Comparison of ENCODE assay signal across 22 mouse cellular contexts in the genomic region with DNA sequence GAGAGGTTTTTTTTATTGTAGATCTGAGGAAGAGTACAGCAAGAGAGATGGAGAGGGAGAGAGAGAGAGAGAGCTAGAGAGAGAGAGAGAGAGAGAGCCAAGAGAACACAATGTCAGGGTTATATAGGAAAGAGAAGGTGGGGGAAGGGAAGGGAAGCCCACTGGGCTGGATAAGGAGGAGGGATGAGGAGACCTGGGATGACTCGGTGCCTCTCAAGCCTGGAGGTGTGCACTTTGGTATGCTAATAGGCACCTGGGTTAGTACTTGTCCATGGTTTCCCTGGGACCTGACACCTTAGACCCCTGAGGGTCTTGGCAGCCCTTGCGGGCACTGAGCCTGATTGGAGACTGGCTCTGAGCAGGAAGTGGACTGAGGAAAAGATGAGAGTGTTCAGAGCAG. TPM values are rescaled to one million over a fixed set of nuclear protein-coding genes. Genes with fewer than 3 reads are reported as not detected.
DNase-seq lines count a peak whose midpoint lies in the region; ATAC-seq and TF ChIP-seq lines count a peak whose summit lies in the region.
"Had no signal": no experiment of that assay in that cellular context is flagged by ENCODE, and none has a peak within 500 bp of the region (broad histone marks: within the 10 kb centered on the region; RNA-seq: fewer than 3 reads in every experiment).

No protein-coding gene starts in this region.

- no peak for ATAC-seq in erythroblast, adult 5-6 weeks (replicated peaks; ENCODE audit: low FRiP score, poor library complexity, severe bottlenecking)
- ATAC-seq in liver, embryonic 14.5 days (ENCODE audit: insufficient read depth): no peak
- no peak for ATAC-seq in liver, postnatal 0 days
- ATAC-seq in liver, embryonic 16.5 days (ENCODE audit: low read depth): no peak
- ATAC-seq in heart, embryonic 12.5 days (ENCODE audit: insufficient number of reproducible peaks, low FRiP score): no peak
- ATAC-seq: CD4-positive, CD25-positive, alpha-beta regulatory T cell, adult 4 months; forebrain, embryonic 16.5 days had no signal

- no peak for DNase-seq in liver, embryonic 14.5 days (ENCODE audit: low read depth in 3 of 3, low spot score in 3 of 3)
- DNase-seq in liver, postnatal 0 days: no peak
- DNase-seq in midbrain, embryonic 10.5 days (ENCODE audit: low spot score): no peak
- DNase-seq: adrenal gland, postnatal 10 days; B cell, adult 2 months; cerebellum, adult 11 months; cerebellum, adult 8-10 months; cerebellum, postnatal 14 days; embryo, embryonic 11 days; gastrocnemius, postnatal 10 days; heart, adult 2 months had no signal

- peaks cover 96% of the 10 kb centered on the region for H3K36me3 ChIP-seq in erythroblast, embryonic 14.5 days (ENCODE audit: control insufficient read depth)
- peaks cover 73% of the 10 kb centered on the region for H3K36me3 ChIP-seq in liver, embryonic 14.5 days (replicated peaks; ENCODE audit: control insufficient read depth, insufficient read depth, low read depth)
- peaks cover 16% of the 10 kb centered on the region for H3K36me3 ChIP-seq in liver, postnatal 0 days (replicated peaks; ENCODE audit: insufficient read depth, low read length)
- peaks cover 42% of the 10 kb centered on the region for H3K36me3 ChIP-seq in liver, embryonic 16.5 days (ENCODE audit: control insufficient read depth, insufficient read depth)
- no peaks in the 10 kb centered on the region for H3K36me3 ChIP-seq in midbrain, embryonic 10.5 days
- H3K36me3 ChIP-seq in heart, embryonic 12.5 days: no peaks in the 10 kb centered on the region
- H3K36me3 ChIP-seq: embryonic facial prominence, embryonic 15.5 days; forebrain, embryonic 12.5 days; heart, embryonic 15.5 days; hindbrain, embryonic 15.5 days had no signal

- no peaks in the 10 kb centered on the region for H3K9me3 ChIP-seq in erythroblast, embryonic 14.5 days (ENCODE audit: control insufficient read depth, low read length)
- H3K9me3 ChIP-seq in liver, embryonic 14.5 days (ENCODE audit: control insufficient read depth, low read length): no peaks in the 10 kb centered on the region
- H3K9me3 ChIP-seq in liver, postnatal 0 days (ENCODE audit: low read length): no peaks in the 10 kb centered on the region
- no peaks in the 10 kb centered on the region for H3K9me3 ChIP-seq in liver, embryonic 16.5 days (replicated peaks; ENCODE audit: control insufficient read depth, low read length)
- no peaks in the 10 kb centered on the region for H3K9me3 ChIP-seq in midbrain, embryonic 10.5 days (replicated peaks)
- H3K9me3 ChIP-seq in heart, embryonic 12.5 days (replicated peaks): no peaks in the 10 kb centered on the region
- H3K9me3 ChIP-seq: embryonic facial prominence, embryonic 15.5 days; forebrain, embryonic 12.5 days; G1E; heart, embryonic 15.5 days; hindbrain, embryonic 15.5 days had no signal

- peak overlapping the region; percentile 44 for H3K4me3 ChIP-seq in erythroblast, embryonic 14.5 days (replicated peaks)
- H3K4me3 ChIP-seq in liver, embryonic 14.5 days (ENCODE audit: insufficient read depth in 1 of 2, low read depth in 2 of 2, low read length in 2 of 2): no peak overlapping the region; a peak in 1 of 4 replicates
- H3K4me3 ChIP-seq in liver, postnatal 0 days (ENCODE audit: low read depth, low read length): no peak overlapping the region
- peak overlapping the region; percentile 5; the same call in 1 of the 2 replicates for H3K4me3 ChIP-seq in liver, embryonic 16.5 days (ENCODE audit: low read depth, low read length)
- no peak overlapping the region for H3K4me3 ChIP-seq in midbrain, embryonic 10.5 days
- H3K4me3 ChIP-seq in heart, embryonic 12.5 days: no peak overlapping the region
- H3K4me3 ChIP-seq: embryonic facial prominence, embryonic 15.5 days; forebrain, embryonic 12.5 days; heart, adult 2 months; heart, embryonic 15.5 days; hindbrain, embryonic 15.5 days had no signal

- 62% methylated on average over 2 of the region's 2 CpGs for WGBS in liver, embryonic 14.5 days (ENCODE audit: insufficient replicate concordance)
- 70% methylated on average over 2 of the region's 2 CpGs for WGBS in liver, postnatal 0 days (ENCODE audit: insufficient replicate concordance)
- 73% methylated on average over 2 of the region's 2 CpGs for WGBS in liver, embryonic 16.5 days (ENCODE audit: insufficient replicate concordance)
- 47% methylated on average over 2 of the region's 2 CpGs for WGBS in midbrain, embryonic 10.5 days
- WGBS in heart, embryonic 12.5 days: 42% methylated on average over 2 of the region's 2 CpGs

- peak overlapping the region; percentile 48 for H3K4me2 ChIP-seq in liver, embryonic 14.5 days (ENCODE audit: low read depth)
- no peak overlapping the region for H3K4me2 ChIP-seq in liver, postnatal 0 days (ENCODE audit: low read depth, low read length)
- peak overlapping the region; percentile 33 for H3K4me2 ChIP-seq in liver, embryonic 16.5 days (ENCODE audit: low read depth, low read length)
- no peak overlapping the region for H3K4me2 ChIP-seq in heart, embryonic 12.5 days
- H3K4me2 ChIP-seq: embryonic facial prominence, embryonic 15.5 days; forebrain, embryonic 12.5 days; heart, embryonic 15.5 days; hindbrain, embryonic 15.5 days had no signal

- TF ChIP-seq EP300 in liver, embryonic 14.5 days (IDR thresholded peaks at IDR 0.05; ENCODE audit: low read depth): no peak
- no peak for TF ChIP-seq EP300 in liver, postnatal 0 days (IDR thresholded peaks at IDR 0.05; ENCODE audit: low read depth)

- no peak for TF ChIP-seq CTCF in liver, embryonic 14.5 days (IDR thresholded peaks at IDR 0.05; ENCODE audit: low read depth)
- TF ChIP-seq CTCF in liver, postnatal 0 days (IDR thresholded peaks at IDR 0.05; ENCODE audit: low read depth): no peak

- H3K27ac ChIP-seq in liver, embryonic 14.5 days: peak overlapping the region; percentile 70
- H3K27ac ChIP-seq in liver, postnatal 0 days (ENCODE audit: low read depth): no peak overlapping the region
- H3K27ac ChIP-seq in liver, embryonic 16.5 days (ENCODE audit: low read length): peak overlapping the region; percentile 77
- H3K27ac ChIP-seq in midbrain, embryonic 10.5 days (replicated peaks): no peak overlapping the region
- no peak overlapping the region for H3K27ac ChIP-seq in heart, embryonic 12.5 days (ENCODE audit: poor library complexity, severe bottlenecking)
- H3K27ac ChIP-seq: embryonic facial prominence, embryonic 15.5 days; forebrain, embryonic 12.5 days; heart, adult 2 months; heart, embryonic 15.5 days; hindbrain, embryonic 15.5 days had no signal

- no peaks in the 10 kb centered on the region; the same call in 1 of the 2 replicates for H3K27me3 ChIP-seq in erythroblast, embryonic 14.5 days (ENCODE audit: control insufficient read depth)
- no peaks in the 10 kb centered on the region for H3K27me3 ChIP-seq in liver, embryonic 14.5 days (ENCODE audit: control insufficient read depth, insufficient read depth, low read length)
- peaks cover 4% of the 10 kb centered on the region for H3K27me3 ChIP-seq in liver, postnatal 0 days (ENCODE audit: insufficient read depth, low read length)
- H3K27me3 ChIP-seq in liver, embryonic 16.5 days (ENCODE audit: control insufficient read depth, insufficient read depth, low read depth, low read length): no peaks in the 10 kb centered on the region
- peaks cover 42% of the 10 kb centered on the region for H3K27me3 ChIP-seq in midbrain, embryonic 10.5 days (ENCODE audit: low read depth, poor library complexity, severe bottlenecking)
- 0 out of 2 replicates have a peak, but pooled peaks cover 23% of the 10 kb centered on the region for H3K27me3 ChIP-seq in heart, embryonic 12.5 days (replicated peaks)

- H3K4me1 ChIP-seq in erythroblast, embryonic 14.5 days (ENCODE audit: control insufficient read depth): peaks cover 80% of the 10 kb centered on the region
- H3K4me1 ChIP-seq in liver, embryonic 14.5 days (replicated peaks; ENCODE audit: control insufficient read depth in 2 of 2, insufficient read depth in 2 of 2, low read length in 1 of 2): peaks cover 36 to 46% of the 10 kb centered on the region in 2 experiments
- peaks cover 21% of the 10 kb centered on the region for H3K4me1 ChIP-seq in liver, postnatal 0 days (ENCODE audit: insufficient read depth)
- H3K4me1 ChIP-seq in liver, embryonic 16.5 days (ENCODE audit: control insufficient read depth, low read depth, low read length): peaks cover 31% of the 10 kb centered on the region
- H3K4me1 ChIP-seq in midbrain, embryonic 10.5 days: peaks cover 15% of the 10 kb centered on the region
- H3K4me1 ChIP-seq in heart, embryonic 12.5 days (replicated peaks): peaks cover 22% of the 10 kb centered on the region
- H3K4me1 ChIP-seq: forebrain, embryonic 12.5 days; hindbrain, embryonic 15.5 days had no signal

- H3K9ac ChIP-seq in liver, embryonic 14.5 days (replicated peaks): peak overlapping the region; percentile 28; the same call in 1 of the 2 replicates
- H3K9ac ChIP-seq in liver, postnatal 0 days (replicated peaks): no peak overlapping the region; the same call in 1 of the 2 replicates
- H3K9ac ChIP-seq in liver, embryonic 16.5 days (ENCODE audit: low read depth, low read length): peak overlapping the region; percentile 39; the same call in 1 of the 2 replicates
- no peak overlapping the region for H3K9ac ChIP-seq in heart, embryonic 12.5 days
- H3K9ac ChIP-seq: embryonic facial prominence, embryonic 15.5 days; forebrain, embryonic 12.5 days; heart, embryonic 15.5 days; hindbrain, embryonic 15.5 days had no signal

RNA-seq across cellular contexts. Expression of a gene that starts 7.6 kb away (rescaled TPM):
- polyA plus RNA-seq in erythroblast, embryonic 14.5 days (2012): 54.9 and 73.6 TPM in 2 replicates
- 408 and 436 TPM in 2 replicates for total RNA-seq in erythroblast, adult 5-6 weeks (2015; ENCODE audit: low replicate concordance)
- 820 and 839 TPM in 2 replicates for total RNA-seq in erythroblast, adult 5-6 weeks (2017; ENCODE audit: low replicate concordance)
- 260 and 298 TPM in 2 replicates for polyA plus RNA-seq in liver, embryonic 14.5 days (2012; rRNA removed)
- polyA plus RNA-seq in liver, embryonic 14.5 days (2014; fragmentation: Nextera tagmentation; extraction: Ambion mirVana): 576 and 578 TPM in 2 replicates
- polyA plus RNA-seq in liver, postnatal 0 days (2015; fragmentation: Nextera tagmentation; extraction: Ambion mirVana): 207 and 214 TPM in 2 replicates
- polyA plus RNA-seq in liver, embryonic 16.5 days (2015; fragmentation: Nextera tagmentation; extraction: Ambion mirVana): 522 and 550 TPM in 2 replicates
- polyA plus RNA-seq in midbrain, embryonic 10.5 days (2016; fragmentation: Nextera tagmentation; extraction: Ambion mirVana): 9.6 and 12.9 TPM in 2 replicates
- polyA plus RNA-seq in heart, embryonic 12.5 days (2016; fragmentation: Nextera tagmentation; extraction: Ambion mirVana): 23.6 and 28.1 TPM in 2 replicates

RNA-seq across cellular contexts. Expression of a gene that starts 18.8 kb away (rescaled TPM):
- polyA plus RNA-seq in erythroblast, embryonic 14.5 days (2012): 1.4 and 1.5 TPM in 2 replicates
- total RNA-seq in erythroblast, adult 5-6 weeks (2015; ENCODE audit: low replicate concordance): 13.0 and 19.4 TPM in 2 replicates
- total RNA-seq in erythroblast, adult 5-6 weeks (2017; ENCODE audit: low replicate concordance): 36.0 and 39.9 TPM in 2 replicates
- 5.7 and 9.3 TPM in 2 replicates for polyA plus RNA-seq in liver, embryonic 14.5 days (2012; rRNA removed)
- 11.7 and 13.0 TPM in 2 replicates for polyA plus RNA-seq in liver, embryonic 14.5 days (2014; fragmentation: Nextera tagmentation; extraction: Ambion mirVana)
- 13.6 and 14.6 TPM in 2 replicates for polyA plus RNA-seq in liver, postnatal 0 days (2015; fragmentation: Nextera tagmentation; extraction: Ambion mirVana)
- polyA plus RNA-seq in liver, embryonic 16.5 days (2015; fragmentation: Nextera tagmentation; extraction: Ambion mirVana): 16.0 and 16.8 TPM in 2 replicates
- polyA plus RNA-seq in midbrain, embryonic 10.5 days (2016; fragmentation: Nextera tagmentation; extraction: Ambion mirVana): 36.8 and 41.3 TPM in 2 replicates
- polyA plus RNA-seq in heart, embryonic 12.5 days (2016; fragmentation: Nextera tagmentation; extraction: Ambion mirVana): 30.6 and 31.4 TPM in 2 replicates

RNA-seq across cellular contexts. Expression of a gene that starts 42.9 kb away (rescaled TPM):
- 1.0 and 1.2 TPM in 2 replicates for polyA plus RNA-seq in erythroblast, embryonic 14.5 days (2012)
- total RNA-seq in erythroblast, adult 5-6 weeks (2015; ENCODE audit: low replicate concordance): 150 and 151 TPM in 2 replicates
- total RNA-seq in erythroblast, adult 5-6 weeks (2017; ENCODE audit: low replicate concordance): 200 and 208 TPM in 2 replicates
- 44.2 and 50.8 TPM in 2 replicates for polyA plus RNA-seq in liver, embryonic 14.5 days (2012; rRNA removed)
- 59.5 and 65.1 TPM in 2 replicates for polyA plus RNA-seq in liver, embryonic 14.5 days (2014; fragmentation: Nextera tagmentation; extraction: Ambion mirVana)
- polyA plus RNA-seq in liver, postnatal 0 days (2015; fragmentation: Nextera tagmentation; extraction: Ambion mirVana): 87.6 and 88.5 TPM in 2 replicates
- 79.1 and 82.5 TPM in 2 replicates for polyA plus RNA-seq in liver, embryonic 16.5 days (2015; fragmentation: Nextera tagmentation; extraction: Ambion mirVana)
- 127 and 135 TPM in 2 replicates for polyA plus RNA-seq in midbrain, embryonic 10.5 days (2016; fragmentation: Nextera tagmentation; extraction: Ambion mirVana)
- polyA plus RNA-seq in heart, embryonic 12.5 days (2016; fragmentation: Nextera tagmentation; extraction: Ambion mirVana): 140 and 145 TPM in 2 replicates

RNA-seq across cellular contexts. Expression of a gene that starts 51.4 kb away (rescaled TPM):
- polyA plus RNA-seq in erythroblast, embryonic 14.5 days (2012): 62.6 and 71.3 TPM in 2 replicates
- total RNA-seq in erythroblast, adult 5-6 weeks (2015; ENCODE audit: low replicate concordance): 2,585 and 2,588 TPM in 2 replicates
- 1,104 and 1,368 TPM in 2 replicates for total RNA-seq in erythroblast, adult 5-6 weeks (2017; ENCODE audit: low replicate concordance)
- 228 and 239 TPM in 2 replicates for polyA plus RNA-seq in liver, embryonic 14.5 days (2012; rRNA removed)
- 151 and 161 TPM in 2 replicates for polyA plus RNA-seq in liver, embryonic 14.5 days (2014; fragmentation: Nextera tagmentation; extraction: Ambion mirVana)
- 185 and 225 TPM in 2 replicates for polyA plus RNA-seq in liver, postnatal 0 days (2015; fragmentation: Nextera tagmentation; extraction: Ambion mirVana)
- polyA plus RNA-seq in liver, embryonic 16.5 days (2015; fragmentation: Nextera tagmentation; extraction: Ambion mirVana): 315 and 330 TPM in 2 replicates
- polyA plus RNA-seq in midbrain, embryonic 10.5 days (2016; fragmentation: Nextera tagmentation; extraction: Ambion mirVana): 320 and 401 TPM in 2 replicates
- polyA plus RNA-seq in heart, embryonic 12.5 days (2016; fragmentation: Nextera tagmentation; extraction: Ambion mirVana): 386 and 405 TPM in 2 replicates

RNA-seq across cellular contexts. Expression of a gene that starts 58.7 kb away (rescaled TPM):
- polyA plus RNA-seq in erythroblast, embryonic 14.5 days (2012): 10.1 and 17.9 TPM in 2 replicates
- 103 and 110 TPM in 2 replicates for total RNA-seq in erythroblast, adult 5-6 weeks (2015; ENCODE audit: low replicate concordance)
- 291 and 294 TPM in 2 replicates for total RNA-seq in erythroblast, adult 5-6 weeks (2017; ENCODE audit: low replicate concordance)
- 21.9 and 42.9 TPM in 2 replicates for polyA plus RNA-seq in liver, embryonic 14.5 days (2012; rRNA removed)
- 52.6 and 56.0 TPM in 2 replicates for polyA plus RNA-seq in liver, embryonic 14.5 days (2014; fragmentation: Nextera tagmentation; extraction: Ambion mirVana)
- 46.9 and 52.9 TPM in 2 replicates for polyA plus RNA-seq in liver, postnatal 0 days (2015; fragmentation: Nextera tagmentation; extraction: Ambion mirVana)
- 43.9 and 47.8 TPM in 2 replicates for polyA plus RNA-seq in liver, embryonic 16.5 days (2015; fragmentation: Nextera tagmentation; extraction: Ambion mirVana)
- 70.0 and 71.5 TPM in 2 replicates for polyA plus RNA-seq in midbrain, embryonic 10.5 days (2016; fragmentation: Nextera tagmentation; extraction: Ambion mirVana)
- polyA plus RNA-seq in heart, embryonic 12.5 days (2016; fragmentation: Nextera tagmentation; extraction: Ambion mirVana): 55.7 and 61.9 TPM in 2 replicates

Comparison
In these comparisons a context has a peak if more than half of its experiments do, and no peak if none do; other contexts are left out.
1. H3K4me3 ChIP-seq: peak in erythroblast, embryonic 14.5 days (single experiment) and liver, embryonic 16.5 days (single experiment); none in liver, embryonic 14.5 days (0 of 2), liver, postnatal 0 days (single experiment), midbrain, embryonic 10.5 days (single experiment) and heart, embryonic 12.5 days (single experiment).
2. H3K27ac ChIP-seq: peak in liver, embryonic 14.5 days (single experiment) and liver, embryonic 16.5 days (single experiment); none in liver, postnatal 0 days (single experiment), midbrain, embryonic 10.5 days (single experiment) and heart, embryonic 12.5 days (single experiment).
3. H3K4me2 ChIP-seq: peak in liver, embryonic 14.5 days (single experiment) and liver, embryonic 16.5 days (single experiment); none in liver, postnatal 0 days (single experiment) and heart, embryonic 12.5 days (single experiment).
4. H3K9ac ChIP-seq: peak in liver, embryonic 14.5 days (single experiment) and liver, embryonic 16.5 days (single experiment); none in liver, postnatal 0 days (single experiment) and heart, embryonic 12.5 days (single experiment).
5. RNA of a gene that starts 42.9 kb away (polyA plus RNA-seq): 140 to 145 TPM in heart, embryonic 12.5 days, 127 to 135 TPM in midbrain, embryonic 10.5 days, 87.6 to 88.5 TPM in liver, postnatal 0 days, 79.1 to 82.5 TPM in liver, embryonic 16.5 days and 44.2 to 65.1 TPM in liver, embryonic 14.5 days; 1.0 to 1.2 TPM in erythroblast, embryonic 14.5 days; every median in the first group is over 10 times any median in the second.